Mouse (Mus musculus): ENCODE measurements around the gene Prl8a8. TPM values are rescaled to one million over a fixed set of nuclear protein-coding genes. Genes with fewer than 3 reads are reported as not detected.

Prl8a8 gene
- not detected for polyA plus RNA-seq (2017; shearing (Covaris generic))

DNA sequence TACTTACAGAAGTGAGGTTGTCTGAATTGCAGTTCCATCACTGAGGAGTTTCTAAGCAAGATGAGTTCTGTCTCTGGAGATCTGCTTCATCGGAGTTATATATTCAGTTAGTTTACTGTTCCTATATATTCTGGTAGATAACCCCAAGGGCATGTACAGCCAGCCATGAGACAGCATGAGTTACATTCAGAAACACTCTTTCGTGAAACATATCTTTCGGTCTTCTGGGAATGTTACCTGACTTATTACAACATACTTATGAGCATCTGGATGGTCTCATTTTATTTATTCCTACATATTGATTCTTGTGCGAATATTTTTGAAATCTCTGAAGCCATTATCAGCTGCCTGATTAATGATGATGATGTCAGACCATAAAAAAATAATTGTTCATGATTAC lies at the start of gene Prl8a8:
Prl8a8 (minus strand) TSS at position 101 of the 400 bp plus-strand sequence.
- no peak for ATAC-seq

DNA sequence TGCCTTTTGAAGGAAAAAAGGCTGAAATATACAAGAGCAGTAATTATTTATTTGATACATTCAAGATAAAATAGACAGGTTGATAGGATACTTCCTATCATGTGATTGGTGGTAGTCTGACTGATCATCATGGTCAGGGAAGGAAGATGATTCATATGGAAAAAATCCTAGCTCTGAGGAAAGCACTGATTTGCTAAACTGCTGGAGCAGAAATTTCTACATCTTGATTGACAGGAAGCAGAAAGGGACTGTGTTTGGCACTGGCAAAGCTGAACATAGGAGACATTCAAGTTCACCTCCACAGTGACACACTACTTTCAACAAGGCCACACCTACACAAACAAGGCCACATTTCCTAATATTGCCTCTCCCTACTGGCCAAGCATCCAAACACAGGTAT lies 40.3 kb upstream of the Prl8a8 start:
- ATAC-seq: no peak

DNA sequence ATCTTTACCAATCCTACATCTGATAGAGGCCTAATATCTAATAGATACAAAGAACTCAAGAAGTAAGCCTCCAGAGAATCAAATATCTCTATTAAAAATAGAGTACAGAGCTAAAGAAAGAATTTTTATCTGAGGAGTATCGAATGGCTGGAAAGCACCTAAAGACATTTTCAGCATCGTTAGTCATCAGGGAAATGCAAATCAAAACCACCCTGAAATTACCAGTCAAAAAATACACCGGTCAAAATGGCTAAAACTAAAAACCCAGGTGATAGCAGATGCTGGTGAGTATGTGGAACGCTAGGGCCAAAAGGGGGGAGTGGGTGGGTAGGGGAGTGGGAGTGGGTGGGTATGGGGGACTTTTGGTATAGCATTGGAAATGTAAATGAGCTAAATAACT lies 10.1 kb upstream of the Prl8a8 start:
- no peak for ATAC-seq

DNA sequence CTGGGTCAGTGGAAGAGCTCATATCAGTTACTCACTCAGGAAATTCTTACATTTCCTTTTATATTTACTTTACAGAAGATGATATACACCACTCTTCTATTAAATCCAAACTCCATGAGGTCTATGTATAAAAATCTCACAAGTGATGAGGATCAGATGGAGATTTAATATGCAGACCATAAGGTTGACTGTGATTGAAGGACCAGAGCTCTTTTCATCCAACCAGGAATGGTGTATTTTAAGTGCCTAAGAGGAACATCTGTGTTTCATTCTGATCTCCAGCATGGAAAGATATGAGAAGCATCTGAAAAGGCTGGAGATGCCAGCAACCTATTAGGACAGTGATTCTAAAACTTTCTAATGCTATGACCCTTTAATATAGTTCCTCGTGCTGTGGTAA lies 5.4 kb downstream of the Prl8a8 start:
- ATAC-seq: no peak

Other genes with a start within 250 kb of the Prl8a8 start
- under 1 TPM in 1 of 2 experiments, not detected in 1; 0.41 TPM for gene Prl6a1, start 200.6 kb downstream of the Prl8a8 start, polyA plus RNA-seq (2017; shearing (Covaris generic))
- not detected for gene Prl8a2, start 167.5 kb downstream of the Prl8a8 start, polyA plus RNA-seq (2017; shearing (Covaris generic))
- not detected for gene Prl2b1, start 122.4 kb downstream of the Prl8a8 start, polyA plus RNA-seq (2017; shearing (Covaris generic))
- not detected for gene Prl8a6, start 74.5 kb downstream of the Prl8a8 start, polyA plus RNA-seq (2017; shearing (Covaris generic))
- not detected for gene Prl8a9, start 51.4 kb upstream of the Prl8a8 start, polyA plus RNA-seq (2017; shearing (Covaris generic))
- gene Prl8a1, start 69.0 kb upstream of the Prl8a8 start, polyA plus RNA-seq (2017; shearing (Covaris generic)): not detected
- not detected for gene Prl7b1, start 97.4 kb upstream of the Prl8a8 start, polyA plus RNA-seq (2017; shearing (Covaris generic))
- gene Prl7a1, start 129.3 kb upstream of the Prl8a8 start, polyA plus RNA-seq (2017; shearing (Covaris generic)): not detected
- gene Prl7a2, start 154.8 kb upstream of the Prl8a8 start, polyA plus RNA-seq (2017; shearing (Covaris generic)): under 1 TPM in 1 of 2 experiments, not detected in 1; 0.26 TPM
- gene Prl7d1, start 203.5 kb upstream of the Prl8a8 start, polyA plus RNA-seq (2017; shearing (Covaris generic)): not detected